Mouse (Mus musculus) urinary bladder, adult 18-20 months (tissue): ENCODE data around the gene Zfp341.
A peak's percentile ranks its signal among the peaks of the same experiment; 100 is the strongest.

Experiments used
- DNase-seq, 2 experiments: peaks; one replicate each; pipeline ENCODE4 v3.0.0; 2022; ENCODE audit warnings: low spot score in 2 of 2, mixed read lengths in 2 of 2

Zfp341 gene

GRCm38 (mm10) chr2:154586405-154586804, 26.7 kb upstream of the Zfp341 start:
- no peak for DNase-seq

- no peak for DNase-seq
These were observed 24.0 kb upstream of the Zfp341 start for GRCm38 (mm10) chr2:154589051-154589450.

- DNase-seq, result no peak
These were observed 21.9 kb upstream of the Zfp341 start for GRCm38 (mm10) chr2:154591239-154591638.

GRCm38 (mm10) chr2:154593025-154593424, 20.1 kb upstream of the Zfp341 start:
- no peak for DNase-seq

- no peak for DNase-seq
These were observed 17.3 kb upstream of the Zfp341 start for GRCm38 (mm10) chr2:154595775-154596174.

- no peak for DNase-seq
These were observed 15.7 kb upstream of the Zfp341 start for GRCm38 (mm10) chr2:154597399-154597798.

- no peak for DNase-seq
These were observed 12.5 kb upstream of the Zfp341 start for GRCm38 (mm10) chr2:154600586-154600985.

- DNase-seq, result no peak
These were observed 11.8 kb upstream of the Zfp341 start for GRCm38 (mm10) chr2:154601324-154601723.

- no peak for DNase-seq
These were observed 10.0 kb upstream of the Zfp341 start for GRCm38 (mm10) chr2:154603007-154603637.

- peak; percentile 97 for DNase-seq
These were observed 9.4 kb upstream of the Zfp341 start, which contains the start of gene Pxmp4 for GRCm38 (mm10) chr2:154603638-154604153. TSS of gene Pxmp4 (minus strand) at chr2:154603708.

- no peak for DNase-seq
These were observed 8.9 kb upstream of the Zfp341 start for GRCm38 (mm10) chr2:154604156-154604555.

- no peak for DNase-seq
These were observed 6.1 kb upstream of the Zfp341 start for GRCm38 (mm10) chr2:154606965-154607364.

GRCm38 (mm10) chr2:154609050-154609767, 3.9 kb upstream of the Zfp341 start:
- no peak for DNase-seq

- DNase-seq, result no peak
These were observed 1.9 kb downstream of the Zfp341 start for GRCm38 (mm10) chr2:154614841-154615576.

- DNase-seq, result no peak
These were observed 2.6 kb downstream of the Zfp341 start for GRCm38 (mm10) chr2:154615674-154616073.

GRCm38 (mm10) chr2:154617061-154617460, 4.0 kb downstream of the Zfp341 start:
- no peak for DNase-seq

- DNase-seq, result no peak
These were observed 8.6 kb downstream of the Zfp341 start for GRCm38 (mm10) chr2:154621684-154622083.

- no peak for DNase-seq
These were observed 11.0 kb downstream of the Zfp341 start for GRCm38 (mm10) chr2:154624137-154624536.

GRCm38 (mm10) chr2:154630531-154630930, 17.4 kb downstream of the Zfp341 start:
- DNase-seq, result no peak

GRCm38 (mm10) chr2:154632203-154632780, 19.2 kb downstream of the Zfp341 start:
- no peak for DNase-seq

GRCm38 (mm10) chr2:154633039-154633742, 20.1 kb downstream of the Zfp341 start:
- no peak for DNase-seq
